In genomic region chr10:81499250-81499901, GRCm38 (mm10) we compare ENCODE assay signal across 8 mouse cellular contexts. TPM values are rescaled to one million over a fixed set of nuclear protein-coding genes. Genes with fewer than 3 reads are reported as not detected.
A peak's percentile ranks its signal among the peaks of the same experiment; 100 is the strongest.
DNase-seq lines count a peak whose midpoint lies in the region; ATAC-seq and TF ChIP-seq lines count a peak whose summit lies in the region.

No protein-coding gene starts in this region.

- 0 out of 2 replicates have a peak, but pooled peaks have one; percentile 26 for TF ChIP-seq EP300 in liver, postnatal 0 days (IDR thresholded peaks at IDR 0.05; ENCODE audit: low read depth)

- H3K4me1 ChIP-seq in neural tube, embryonic 13.5 days (replicated peaks), result peaks cover 24% of the 10 kb centered on the region
- H3K4me1 ChIP-seq in liver, postnatal 0 days (ENCODE audit: insufficient read depth), result peaks cover 29% of the 10 kb centered on the region
- H3K4me1 ChIP-seq in stomach, embryonic 16.5 days (ENCODE audit: control insufficient read depth, insufficient read depth, low read length), result peaks cover 18% of the 10 kb centered on the region

- H3K9me3 ChIP-seq in neural tube, embryonic 13.5 days, result no peaks in the 10 kb centered on the region
- no peaks in the 10 kb centered on the region for H3K9me3 ChIP-seq in liver, postnatal 0 days (ENCODE audit: low read length)
- H3K9me3 ChIP-seq in stomach, embryonic 16.5 days (replicated peaks; ENCODE audit: control insufficient read depth, low read length), result no peaks in the 10 kb centered on the region

- TF ChIP-seq CTCF in liver, postnatal 0 days (IDR thresholded peaks at IDR 0.05; ENCODE audit: low read depth), result no peak

- peak; percentile 63 for DNase-seq in cerebellum, adult 11-12 months
- DNase-seq in cerebellum, postnatal 36 days, result no peak
- DNase-seq in neural tube, embryonic 10.5 days (ENCODE audit: extremely low spot score, low spot score), result no peak
- peak; percentile 66 for DNase-seq in liver, postnatal 0 days
- DNase-seq in right cerebral cortex, postnatal 36 days (ENCODE audit: low spot score in 2 of 2), result no peak
- DNase-seq in left cerebral cortex, postnatal 36 days (ENCODE audit: low spot score in 2 of 2), result no peak

- H3K4me3 ChIP-seq in neural tube, embryonic 13.5 days, result no peak overlapping the region
- peak overlapping the region; percentile 74 for H3K4me3 ChIP-seq in liver, postnatal 0 days (ENCODE audit: low read depth, low read length)
- no peak overlapping the region for H3K4me3 ChIP-seq in stomach, embryonic 16.5 days (replicated peaks; ENCODE audit: low read length)

- H3K4me2 ChIP-seq in neural tube, embryonic 13.5 days, result no peak overlapping the region
- H3K4me2 ChIP-seq in liver, postnatal 0 days (ENCODE audit: low read depth, low read length), result peak overlapping the region; percentile 74
- H3K4me2 ChIP-seq in stomach, embryonic 16.5 days (ENCODE audit: low read depth, low read length), result no peak overlapping the region

- no peak for ATAC-seq in neural tube, embryonic 13.5 days (ENCODE audit: low read depth)
- no peak for ATAC-seq in liver, postnatal 0 days
- ATAC-seq in stomach, embryonic 16.5 days (ENCODE audit: insufficient read depth, low FRiP score), result no peak

- H3K9ac ChIP-seq in neural tube, embryonic 13.5 days, result peak overlapping the region; percentile 43; the same call in 1 of the 2 replicates
- H3K9ac ChIP-seq in liver, postnatal 0 days (replicated peaks), result peak overlapping the region; percentile 71
- H3K9ac ChIP-seq in stomach, embryonic 16.5 days (ENCODE audit: low read length), result peak overlapping the region; percentile 42

- peaks cover 13% of the 10 kb centered on the region for H3K27me3 ChIP-seq in neural tube, embryonic 13.5 days
- H3K27me3 ChIP-seq in liver, postnatal 0 days (ENCODE audit: insufficient read depth, low read length), result no peaks in the 10 kb centered on the region
- peaks cover 6% of the 10 kb centered on the region; the same call in 1 of the 2 replicates for H3K27me3 ChIP-seq in stomach, embryonic 16.5 days (ENCODE audit: control insufficient read depth, insufficient read depth, low read length)

- intact Hi-C loops in left cerebral cortex, postnatal 36 days (cut with DNase I), result no loop called here

- no peak overlapping the region for H3K27ac ChIP-seq in neural tube, embryonic 13.5 days (replicated peaks)
- peak overlapping the region; percentile 80 for H3K27ac ChIP-seq in liver, postnatal 0 days (ENCODE audit: low read depth)
- H3K27ac ChIP-seq in stomach, embryonic 16.5 days (ENCODE audit: low read length), result no peak overlapping the region

- no peaks in the 10 kb centered on the region for H3K36me3 ChIP-seq in neural tube, embryonic 13.5 days
- H3K36me3 ChIP-seq in liver, postnatal 0 days (replicated peaks; ENCODE audit: insufficient read depth, low read length), result no peaks in the 10 kb centered on the region
- no peaks in the 10 kb centered on the region for H3K36me3 ChIP-seq in stomach, embryonic 16.5 days (ENCODE audit: control insufficient read depth, insufficient read depth, low read length)

- 71% methylated on average over 23 of the region's 23 CpGs for WGBS in neural tube, embryonic 13.5 days
- whole genome bisulfite sequencing in liver, postnatal 0 days (ENCODE audit: insufficient replicate concordance), result 37% methylated on average over 23 of the region's 23 CpGs
- 68% methylated on average over 23 of the region's 23 CpGs for WGBS in stomach, embryonic 16.5 days

RNA-seq across cellular contexts. Expression of gene S1pr4, which starts 0.6 kb away (rescaled TPM):
- 0.36 and 0.64 TPM in 2 replicates for polyA plus RNA-seq in neural tube, embryonic 13.5 days (2015; fragmentation: Nextera tagmentation; extraction: Ambion mirVana)
- polyA plus RNA-seq in liver, postnatal 0 days (2015; fragmentation: Nextera tagmentation; extraction: Ambion mirVana), result 6.3 and 7.4 TPM in 2 replicates
- polyA plus RNA-seq in stomach, embryonic 16.5 days (2015; fragmentation: Nextera tagmentation; extraction: Ambion mirVana), result 1.2 TPM in 2 replicates
- under 1 TPM; 0.43 to 0.52 TPM for total RNA-seq in left cerebral cortex, postnatal 36 days (2021)

RNA-seq across cellular contexts. Expression of gene Ncln, which starts 3.2 kb away (rescaled TPM):
- 68.7 and 68.8 TPM in 2 replicates for polyA plus RNA-seq in neural tube, embryonic 13.5 days (2015; fragmentation: Nextera tagmentation; extraction: Ambion mirVana)
- 29.2 and 30.6 TPM in 2 replicates for polyA plus RNA-seq in liver, postnatal 0 days (2015; fragmentation: Nextera tagmentation; extraction: Ambion mirVana)
- polyA plus RNA-seq in stomach, embryonic 16.5 days (2015; fragmentation: Nextera tagmentation; extraction: Ambion mirVana), result 88.4 and 96.7 TPM in 2 replicates
- total RNA-seq in left cerebral cortex, postnatal 36 days (2021), result 10 to 100 TPM; 74.9 to 88.8 TPM

RNA-seq across cellular contexts. Expression of gene Celf5, which starts 16.9 kb away (rescaled TPM):
- polyA plus RNA-seq in neural tube, embryonic 13.5 days (2015; fragmentation: Nextera tagmentation; extraction: Ambion mirVana), result 52.7 and 56.1 TPM in 2 replicates
- not detected in 2 replicates for polyA plus RNA-seq in liver, postnatal 0 days (2015; fragmentation: Nextera tagmentation; extraction: Ambion mirVana)
- 1.3 and 1.5 TPM in 2 replicates for polyA plus RNA-seq in stomach, embryonic 16.5 days (2015; fragmentation: Nextera tagmentation; extraction: Ambion mirVana)
- total RNA-seq in left cerebral cortex, postnatal 36 days (2021), result 100 to 1,000 TPM; 256 to 303 TPM

RNA-seq across cellular contexts. Expression of gene Gna15, which starts 24.6 kb away (rescaled TPM):
- polyA plus RNA-seq in neural tube, embryonic 13.5 days (2015; fragmentation: Nextera tagmentation; extraction: Ambion mirVana), result 1.3 and 1.9 TPM in 2 replicates
- 4.0 and 4.4 TPM in 2 replicates for polyA plus RNA-seq in liver, postnatal 0 days (2015; fragmentation: Nextera tagmentation; extraction: Ambion mirVana)
- polyA plus RNA-seq in stomach, embryonic 16.5 days (2015; fragmentation: Nextera tagmentation; extraction: Ambion mirVana), result 9.0 and 11.0 TPM in 2 replicates
- 1 to 10 TPM; 2.3 to 3.1 TPM for total RNA-seq in left cerebral cortex, postnatal 36 days (2021)

RNA-seq across cellular contexts. Expression of gene Nfic, which starts 43.9 kb away (rescaled TPM):
- polyA plus RNA-seq in neural tube, embryonic 13.5 days (2015; fragmentation: Nextera tagmentation; extraction: Ambion mirVana), result 27.1 and 27.9 TPM in 2 replicates
- polyA plus RNA-seq in liver, postnatal 0 days (2015; fragmentation: Nextera tagmentation; extraction: Ambion mirVana), result 19.6 and 21.1 TPM in 2 replicates
- 74.8 and 82.5 TPM in 2 replicates for polyA plus RNA-seq in stomach, embryonic 16.5 days (2015; fragmentation: Nextera tagmentation; extraction: Ambion mirVana)
- total RNA-seq in left cerebral cortex, postnatal 36 days (2021), result 10 to 100 TPM; 87.9 to 96.9 TPM

Comparison
In these comparisons a context has a peak if more than half of its experiments do, and no peak if none do; other contexts are left out.
1. DNase-seq: peak in cerebellum, adult 11-12 months (single experiment) and liver, postnatal 0 days (single experiment); none in cerebellum, postnatal 36 days (0 of 2), neural tube, embryonic 10.5 days (single experiment), right cerebral cortex, postnatal 36 days (0 of 2) and left cerebral cortex, postnatal 36 days (0 of 2).
2. RNA of gene Celf5, which starts 16.9 kb away (polyA plus RNA-seq): 52.7 to 56.1 TPM in neural tube, embryonic 13.5 days; 1.3 to 1.5 TPM in stomach, embryonic 16.5 days and not detected in liver, postnatal 0 days; every median in the first group is over 10 times any median in the second.
3. Peak in every context shown above with its lines, with median percentiles within 50 percentile points of each other: H3K9ac ChIP-seq.